Mouse (Mus musculus): ENCODE measurements around the gene Gm21970.

Gene Gm21970

GRCm38 (mm10) chr16:91367066-91367465 is 24.5 kb upstream of the Gm21970 start:
- intact Hi-C loops (cut with DNase I): no loop called here

GRCm38 (mm10) chr16:91372577-91373472 is 18.7 kb upstream of the Gm21970 start, which contains the start of gene Ifnar2:
Ifnar2 (plus strand) TSS chr16:91372783.
- intact Hi-C loops (cut with DNase I): no loop called here

- intact Hi-C loops (cut with DNase I): no loop called here
Measured at GRCm38 (mm10) chr16:91373473-91374252, 17.9 kb upstream of the Gm21970 start.

GRCm38 (mm10) chr16:91374253-91374634 is 17.3 kb upstream of the Gm21970 start:
- intact Hi-C loops (cut with DNase I): no loop called here

- intact Hi-C loops (cut with DNase I): no loop called here
Measured at GRCm38 (mm10) chr16:91376701-91377100, 14.8 kb upstream of the Gm21970 start.

GRCm38 (mm10) chr16:91378431-91378986 is 13.0 kb upstream of the Gm21970 start:
- intact Hi-C loops (cut with DNase I): no loop called here

- intact Hi-C loops (cut with DNase I): no loop called here
Measured at GRCm38 (mm10) chr16:91378991-91379390, 12.5 kb upstream of the Gm21970 start.

GRCm38 (mm10) chr16:91379412-91379811 is 12.1 kb upstream of the Gm21970 start:
- intact Hi-C loops (cut with DNase I): no loop called here

- intact Hi-C loops (cut with DNase I): no loop called here
Measured at GRCm38 (mm10) chr16:91380151-91380550, 11.4 kb upstream of the Gm21970 start.

GRCm38 (mm10) chr16:91381606-91382005 is 9.9 kb upstream of the Gm21970 start:
- intact Hi-C loops (cut with DNase I): no loop called here

- intact Hi-C loops (cut with DNase I): no loop called here
Measured at GRCm38 (mm10) chr16:91382261-91382790, 9.2 kb upstream of the Gm21970 start.

- intact Hi-C loops (cut with DNase I): no loop called here
Measured at GRCm38 (mm10) chr16:91384221-91384620, 7.3 kb upstream of the Gm21970 start.

GRCm38 (mm10) chr16:91385621-91386020 is 5.9 kb upstream of the Gm21970 start:
- intact Hi-C loops (cut with DNase I): no loop called here

GRCm38 (mm10) chr16:91386419-91387120 is 5.0 kb upstream of the Gm21970 start:
- intact Hi-C loops (cut with DNase I): no loop called here

- intact Hi-C loops (cut with DNase I): no loop called here
Measured at GRCm38 (mm10) chr16:91387121-91387486, 4.4 kb upstream of the Gm21970 start.

- intact Hi-C loops (cut with DNase I): no loop called here
Measured at GRCm38 (mm10) chr16:91390100-91390499, 1.4 kb upstream of the Gm21970 start.

- intact Hi-C loops (cut with DNase I): no loop called here
Measured at GRCm38 (mm10) chr16:91394826-91395410, 3.4 kb downstream of the Gm21970 start.

- intact Hi-C loops (cut with DNase I): no loop called here
Measured at GRCm38 (mm10) chr16:91395633-91396392, 4.3 kb downstream of the Gm21970 start.

GRCm38 (mm10) chr16:91396844-91397537 is 5.5 kb downstream of the Gm21970 start:
- intact Hi-C loops (cut with DNase I): no loop called here

Measured in adrenal gland (tissue).